In genomic region chr6:139589291-139589690, GRCm38 (mm10) we compare ENCODE assay signal across 9 mouse cellular contexts. TPM values are rescaled to one million over a fixed set of nuclear protein-coding genes. Genes with fewer than 3 reads are reported as not detected.
DNase-seq lines count a peak whose midpoint lies in the region; ATAC-seq lines count a peak whose summit lies in the region.
"Had no signal": no experiment of that assay in that cellular context is flagged by ENCODE, and none has a peak within 500 bp of the region (broad histone marks: within the 10 kb centered on the region; RNA-seq: fewer than 3 reads in every experiment).

No protein-coding gene starts in this region.

- H3K36me3 ChIP-seq in limb, embryonic 13.5 days = no peaks in the 10 kb centered on the region

- H3K9ac ChIP-seq in limb, embryonic 13.5 days = no peak overlapping the region

- peak overlapping the region; percentile 41 for H3K4me2 ChIP-seq in limb, embryonic 13.5 days (replicated peaks)

- H3K4me1 ChIP-seq in limb, embryonic 13.5 days = no peaks in the 10 kb centered on the region

- no peak for ATAC-seq in limb, embryonic 13.5 days (ENCODE audit: low FRiP score, low read depth)

- H3K27me3 ChIP-seq in limb, embryonic 13.5 days = peaks cover 18% of the 10 kb centered on the region

- peak; percentile 68 to 74 for DNase-seq in left cerebral cortex, adult 18-20 months (ENCODE audit: low spot score in 2 of 2)
- no peak for DNase-seq in left cerebral cortex, adult 11 months (ENCODE audit: low spot score)
- peak; percentile 28 to 61 for DNase-seq in cerebellum, postnatal 4 days (ENCODE audit: low spot score in 2 of 2)
- peak; percentile 16 to 23 for DNase-seq in gastrocnemius, postnatal 36 days
- peak; percentile 67 for DNase-seq in kidney, adult 18-20 months
- peak; percentile 71 for DNase-seq in neural tube, embryonic 10.5 days (ENCODE audit: extremely low spot score, low spot score)
- peak; percentile 50 for DNase-seq in urinary bladder, postnatal 25 days (ENCODE audit: low spot score)

- no peak overlapping the region for H3K27ac ChIP-seq in limb, embryonic 13.5 days

- WGBS in limb, embryonic 13.5 days = 9% methylated on average over 12 of the region's 12 CpGs

- no peaks in the 10 kb centered on the region for H3K9me3 ChIP-seq in limb, embryonic 13.5 days

- H3K4me3 ChIP-seq in limb, embryonic 13.5 days = no peak overlapping the region

- intact Hi-C loops in gastrocnemius, postnatal 36 days (cut with DNase I) = no loop called here

RNA-seq across cellular contexts. Expression of gene Pik3c2g, which starts 2.3 kb away (rescaled TPM):
- under 1 TPM in 1 of 2 experiments, not detected in 1; 0.16 TPM for total RNA-seq in left cerebral cortex, adult 18-20 months (2021)
- total RNA-seq in gastrocnemius, postnatal 36 days (2021) = not detected
- 1.3 and 1.4 TPM in 2 replicates for polyA plus RNA-seq in limb, embryonic 13.5 days (2015; fragmentation: Nextera tagmentation; extraction: Ambion mirVana)
- polyA plus RNA-seq: spleen, adult 2 months had no signal
